Mouse (Mus musculus) stomach, postnatal 0 days (tissue): ENCODE results near the gene Gnat1. TPM values are rescaled to one million over a fixed set of nuclear protein-coding genes. Genes with fewer than 3 reads are reported as not detected.

Experiments
- ATAC-seq: fragments of 200-750 bp; cut with Nextera tagmentation; 2 replicates; pipeline ENCODE4 v1.8.0; 2017; ENCODE audit not compliant: low FRiP score, low TSS enrichment
- DNase-seq: peaks from one replicate; pipeline ENCODE4 v3.0.0-alpha.2; 2016; ENCODE audit warnings: low spot score
- H3K27ac ChIP-seq: fragments of 300-500 bp; sonication (generic); replicated peaks from 2 replicates; pipeline ENCODE4 v1.5.1; 2014; ENCODE audit warnings: mild to moderate bottlenecking, control low read depth
- H3K27me3 ChIP-seq: fragments of 300-500 bp; sonication (generic); 2 replicates; pipeline ENCODE4 v1.6.1; 2014; ENCODE audit warnings: low read length; ENCODE audit not compliant: control insufficient read depth, insufficient read depth
- H3K36me3 ChIP-seq: fragments of 300-500 bp; sonication (generic); 2 replicates; pipeline ENCODE4 v1.6.1; 2014; ENCODE audit warnings: low read length, mixed read lengths; ENCODE audit not compliant: control insufficient read depth, insufficient read depth
- H3K4me1 ChIP-seq: fragments of 300-500 bp; sonication (generic); replicated peaks from 2 replicates; pipeline ENCODE4 v1.6.1; 2014; ENCODE audit warnings: antibody characterized with exemption; ENCODE audit not compliant: control insufficient read depth, insufficient read depth
- H3K4me2 ChIP-seq: fragments of 300-500 bp; sonication (generic); replicated peaks from 2 replicates; pipeline ENCODE4 v1.6.1; 2014; ENCODE audit warnings: low read depth, mild to moderate bottlenecking, control low read depth, moderate library complexity
- H3K4me3 ChIP-seq: fragments of 300-500 bp; sonication (generic); 2 replicates; pipeline ENCODE4 v1.5.1; 2014; ENCODE audit warnings: low read depth, low read length, control low read depth
- H3K9ac ChIP-seq: fragments of 300-500 bp; sonication (generic); 2 replicates; pipeline ENCODE4 v1.6.1; 2014; ENCODE audit warnings: mild to moderate bottlenecking, low read length, control low read depth, mixed read lengths
- H3K9me3 ChIP-seq: fragments of 300-500 bp; sonication (generic); 2 replicates; pipeline ENCODE4 v1.6.1; 2016; ENCODE audit warnings: low read length; ENCODE audit not compliant: control insufficient read depth
- CTCF ChIP-seq: IDR thresholded peaks from 2 replicates; pipeline ENCODE4 v1.5.1; 2016; ENCODE audit warnings: antibody characterized with exemption, low read depth, mild to moderate bottlenecking, moderate library complexity
- EP300 ChIP-seq: optimal IDR thresholded peaks from 2 replicates; pipeline ENCODE3; 2016; ENCODE audit warnings: antibody characterized with exemption
- WGBS: fragments of 180-500 bp; shearing (Covaris S2); extraction: QIAGEN DNeasy Blood & Tissue Kit; methylation state at CpG from one replicate; pipeline ENCODE4 v1.1.7; 2014; 5-methylcytosine and 5-hydroxymethylcytosine counted together
- polyA plus RNA-seq: library from polyadenylated mRNA; unstranded; fragments of >200 nt; fragmentation: Nextera tagmentation; extraction: Ambion mirVana; gene quantifications from 2 replicates; pipeline ENCODE4 v1.2.1, GENCODE M21; 2015

Gnat1 gene
- polyA plus RNA-seq, 1 experiment from 2014 or later: 2.9 TPM

DNA sequence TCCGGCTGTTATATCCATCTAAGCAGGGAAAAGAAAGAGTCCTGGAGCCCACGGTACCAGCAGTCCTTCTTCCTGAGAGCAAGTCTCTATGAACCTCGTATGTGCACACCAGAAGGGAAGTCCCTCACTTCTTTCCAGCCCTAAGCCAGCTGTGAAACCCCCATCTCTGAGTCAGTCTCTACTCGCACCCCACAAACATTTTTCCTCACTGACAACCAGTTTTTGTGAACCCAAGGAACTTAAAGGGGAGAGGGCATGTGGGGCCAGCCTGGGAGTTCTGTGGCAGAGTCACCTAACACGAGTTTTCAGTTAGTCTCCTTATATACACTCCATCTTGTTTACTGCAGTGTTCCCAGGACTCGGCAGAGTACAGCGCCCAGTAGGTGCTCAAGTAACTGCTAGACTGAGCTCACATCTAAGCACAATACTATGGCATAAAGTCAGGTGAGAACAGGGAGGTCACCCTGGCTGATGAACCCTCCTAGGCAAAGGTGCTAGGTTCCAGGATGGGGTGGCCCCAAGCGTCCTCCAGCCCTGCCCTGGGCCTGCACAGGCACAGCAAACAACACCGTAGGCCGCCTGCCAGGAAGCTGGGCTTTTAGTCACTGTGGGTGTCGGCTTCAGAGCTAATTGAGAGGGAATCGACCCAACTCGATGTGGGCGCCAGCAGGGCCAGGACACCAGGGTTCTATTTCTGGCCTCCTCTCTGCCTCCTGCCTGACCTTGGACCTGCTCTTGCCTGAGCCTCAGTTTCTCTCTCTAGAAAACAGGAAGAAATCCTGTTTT lies 24.0 kb upstream of the Gnat1 start:
- TF ChIP-seq EP300: no peak
- no peak for TF ChIP-seq CTCF
- Histone ChIP-seq H3K36me3 (no peaks in the 10 kb centered on the region; the same call in 1 of the 2 replicates), H3K9me3 (no peaks in the 10 kb centered on the region), H3K4me2 (peak overlapping the region; percentile 31; the same call in 1 of the 2 replicates), H3K9ac (no peak overlapping the region), H3K27ac (peak overlapping the region; percentile 82), H3K4me3 (no peak overlapping the region), H3K27me3 (no peaks in the 10 kb centered on the region), H3K4me1 (peaks cover 50% of the 10 kb centered on the region)
- ATAC-seq (peak; percentile 58), DNase-seq (peak; percentile 88)
- 35% methylated on average over 14 of the region's 14 CpGs for WGBS

DNA sequence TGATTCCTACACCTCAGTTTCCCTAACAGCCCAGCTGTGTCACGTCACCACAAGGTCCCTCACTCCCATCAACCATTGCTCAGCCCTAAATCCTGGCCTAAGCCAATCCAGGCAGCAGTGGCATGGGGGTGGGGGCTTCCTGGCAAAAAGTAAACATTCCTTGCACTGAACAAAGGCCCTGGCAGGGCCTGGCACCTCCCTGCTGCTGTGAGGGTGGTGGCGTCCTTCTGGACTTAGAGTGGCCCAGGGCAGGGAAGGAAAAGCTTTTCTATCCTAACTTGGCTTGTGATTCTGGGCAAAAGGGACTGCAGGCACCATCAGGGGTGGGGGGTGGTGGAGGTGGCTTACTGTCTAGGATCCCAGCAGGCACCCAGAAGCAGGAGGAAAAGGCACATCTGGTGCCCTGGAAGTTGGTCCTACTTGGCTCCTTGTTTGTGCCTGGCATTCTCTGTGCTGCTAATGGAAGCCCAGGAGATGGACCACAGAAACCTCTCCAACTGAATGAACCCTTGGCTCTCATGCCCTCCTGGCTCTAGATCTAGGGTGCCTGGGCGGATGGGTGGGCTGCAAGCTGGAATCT lies 23.2 kb upstream of the Gnat1 start:
- peak overlapping the region; percentile 82 for H3K27ac ChIP-seq
- H3K4me1 ChIP-seq: peaks cover 55% of the 10 kb centered on the region
- WGBS: 42% methylated on average over 3 of the region's 3 CpGs
- no peak for TF ChIP-seq EP300
- no peak for TF ChIP-seq CTCF
- no peak overlapping the region for H3K4me3 ChIP-seq
- ATAC-seq (no peak), DNase-seq (no peak)
- no peak overlapping the region for H3K4me2 ChIP-seq
- H3K9me3 ChIP-seq: no peaks in the 10 kb centered on the region
- H3K36me3 ChIP-seq: no peaks in the 10 kb centered on the region; the same call in 1 of the 2 replicates
- no peaks in the 10 kb centered on the region for H3K27me3 ChIP-seq
- H3K9ac ChIP-seq: no peak overlapping the region

DNA sequence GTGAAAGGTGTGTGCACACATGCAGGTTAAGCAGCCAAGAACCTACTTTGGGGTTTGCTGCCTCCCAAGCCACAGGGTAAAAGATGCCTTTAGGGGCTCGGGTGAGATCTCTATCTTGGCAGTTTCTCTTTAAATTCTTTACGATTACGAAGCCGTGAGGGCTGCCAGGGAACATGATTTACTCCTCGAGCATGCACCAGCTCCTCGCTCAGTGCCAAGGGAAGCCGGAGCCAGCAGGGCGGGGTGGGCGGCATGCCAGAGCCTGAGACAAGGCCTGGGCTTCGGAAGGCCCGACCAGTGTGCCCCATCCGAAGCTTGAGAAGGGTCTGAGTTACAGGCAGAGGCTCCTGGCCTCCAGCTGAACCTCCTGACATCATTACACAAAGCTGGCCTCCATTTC lies 22.1 kb upstream of the Gnat1 start:
- no peak overlapping the region for H3K9ac ChIP-seq
- ATAC-seq (peak; percentile 48), DNase-seq (peak; percentile 84)
- H3K27me3 ChIP-seq: no peaks in the 10 kb centered on the region
- H3K36me3 ChIP-seq: no peaks in the 10 kb centered on the region; the same call in 1 of the 2 replicates
- H3K4me2 ChIP-seq: no peak overlapping the region
- peak; percentile 74 for TF ChIP-seq EP300
- TF ChIP-seq CTCF: no peak
- WGBS: 8% methylated on average over 12 of the region's 12 CpGs
- peaks cover 56% of the 10 kb centered on the region for H3K4me1 ChIP-seq
- H3K4me3 ChIP-seq: no peak overlapping the region
- H3K9me3 ChIP-seq: no peaks in the 10 kb centered on the region
- peak overlapping the region; percentile 83 for H3K27ac ChIP-seq

DNA sequence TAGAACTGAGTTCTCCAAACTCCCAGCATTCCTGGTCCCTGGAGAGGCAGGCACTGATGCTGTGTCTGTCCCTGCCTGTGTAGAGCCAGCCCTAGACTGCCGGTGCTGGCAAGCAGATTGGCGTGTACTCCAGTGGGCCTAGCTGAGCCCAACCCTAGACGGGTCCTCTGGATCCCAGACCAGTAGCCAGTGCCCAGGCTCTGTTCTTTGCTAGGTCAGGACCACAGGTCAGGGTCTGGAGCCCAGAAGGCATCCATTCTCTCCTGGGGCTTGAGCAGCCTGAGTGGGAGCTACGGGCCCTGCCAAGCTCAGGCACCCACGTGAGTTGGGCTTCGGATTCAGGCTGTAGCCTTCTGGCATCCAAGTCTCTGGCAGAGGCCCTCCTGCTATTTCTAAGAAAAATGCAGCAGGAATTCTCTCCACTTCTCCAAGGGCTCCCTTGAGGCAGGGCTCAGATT lies 20.6 kb upstream of the Gnat1 start:
- Histone ChIP-seq H3K9me3 (no peaks in the 10 kb centered on the region), H3K27me3 (no peaks in the 10 kb centered on the region), H3K36me3 (no peaks in the 10 kb centered on the region; the same call in 1 of the 2 replicates), H3K4me2 (no peak overlapping the region), H3K4me1 (peaks cover 53% of the 10 kb centered on the region), H3K4me3 (no peak overlapping the region), H3K9ac (peak overlapping the region; percentile 38; the same call in 1 of the 2 replicates), H3K27ac (peak overlapping the region; percentile 83)
- WGBS: 32% methylated on average over 6 of the region's 6 CpGs
- DNase-seq: no peak
- no peak for ATAC-seq
- TF ChIP-seq CTCF (no peak), EP300 (no peak)

DNA sequence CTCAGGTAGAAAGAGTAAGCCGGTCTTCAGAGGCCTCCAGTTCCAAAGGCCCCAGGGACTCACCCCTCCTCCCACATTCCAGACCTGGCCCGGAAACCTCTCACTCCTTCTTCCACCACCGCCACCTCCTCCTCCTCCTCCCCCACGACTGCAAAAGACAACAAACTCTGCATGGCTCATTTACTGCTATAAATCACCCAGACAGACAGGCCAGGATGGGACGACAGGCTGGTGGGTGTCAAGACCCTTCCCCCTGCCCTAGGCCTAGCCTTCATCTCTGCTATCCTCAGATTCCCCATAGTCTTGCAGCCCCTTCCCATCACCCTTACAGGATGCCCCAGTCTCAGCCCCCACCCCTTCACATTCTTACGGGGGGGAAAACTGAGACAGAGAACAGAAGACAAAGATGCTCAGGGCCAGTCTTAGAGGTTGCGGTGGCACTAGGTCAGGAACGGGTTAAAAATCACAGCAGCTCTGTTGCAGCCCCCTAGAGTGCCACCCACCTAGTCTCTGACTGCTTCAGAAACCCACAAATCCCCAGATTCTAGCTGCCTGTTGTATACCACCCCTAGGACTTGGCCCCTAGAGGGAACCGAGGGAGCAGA lies 20.0 kb upstream of the Gnat1 start:
- Histone ChIP-seq H3K4me2 (0 out of 2 replicates have a peak overlapping the region, but pooled peaks have one; percentile 12), H3K4me1 (peaks cover 53% of the 10 kb centered on the region), H3K9me3 (no peaks in the 10 kb centered on the region), H3K4me3 (no peak overlapping the region), H3K27ac (peak overlapping the region; percentile 83), H3K9ac (no peak overlapping the region), H3K36me3 (no peaks in the 10 kb centered on the region), H3K27me3 (no peaks in the 10 kb centered on the region)
- DNase-seq (no peak), ATAC-seq (no peak)
- no peak for TF ChIP-seq CTCF
- TF ChIP-seq EP300: no peak
- WGBS: 24% methylated on average over 8 of the region's 9 CpGs
